Mouse (Mus musculus) midbrain, embryonic 12.5 days (tissue): ENCODE measurements around the gene Mab21l1. TPM values are rescaled to one million over a fixed set of nuclear protein-coding genes. Genes with fewer than 3 reads are reported as not detected.

Experiments
- ATAC-seq: fragments of 200-750 bp; cut with Nextera tagmentation; 2 replicates; pipeline ENCODE4 v1.8.0; 2017; ENCODE audit warnings: low read depth, moderate TSS enrichment, moderate library complexity; ENCODE audit not compliant: low FRiP score
- H3K27ac ChIP-seq: fragments of 300-500 bp; sonication (generic); replicated peaks from 2 replicates; pipeline ENCODE4 v1.5.1; 2016; ENCODE audit warnings: mild to moderate bottlenecking
- H3K27me3 ChIP-seq: fragments of 300-500 bp; sonication (generic); 2 replicates; pipeline ENCODE4 v1.6.1; 2016; ENCODE audit warnings: mild to moderate bottlenecking
- H3K36me3 ChIP-seq: fragments of 300-500 bp; sonication (generic); 2 replicates; pipeline ENCODE4 v1.6.1; 2016
- H3K4me1 ChIP-seq: fragments of 300-500 bp; sonication (generic); 2 replicates; pipeline ENCODE4 v1.6.1; 2016
- H3K4me2 ChIP-seq: fragments of 300-500 bp; sonication (generic); replicated peaks from 2 replicates; pipeline ENCODE4 v1.6.1; 2016; ENCODE audit warnings: mild to moderate bottlenecking, moderate library complexity
- H3K4me3 ChIP-seq: fragments of 300-500 bp; sonication (generic); 2 replicates; pipeline ENCODE4 v1.5.1; 2016; ENCODE audit warnings: mild to moderate bottlenecking
- H3K9ac ChIP-seq: fragments of 300-500 bp; sonication (generic); replicated peaks from 2 replicates; pipeline ENCODE4 v1.6.1; 2016; ENCODE audit warnings: mild to moderate bottlenecking, moderate library complexity
- H3K9me3 ChIP-seq: fragments of 300-500 bp; sonication (generic); 2 replicates; pipeline ENCODE4 v1.6.1; 2016; ENCODE audit warnings: mild to moderate bottlenecking
- WGBS: fragments of 180-500 bp; shearing (Covaris S2); methylation state at CpG from one replicate; pipeline ENCODE4 v1.1.7; 2016; 5-methylcytosine and 5-hydroxymethylcytosine counted together
- polyA plus RNA-seq: library from polyadenylated mRNA; unstranded; fragments of >200 nt; fragmentation: Nextera tagmentation; extraction: Ambion mirVana; gene quantifications from 2 replicates; pipeline ENCODE4 v1.2.1, GENCODE M21; 2016

Mab21l1 gene
- polyA plus RNA-seq, 1 experiment from 2014 or later = 164 TPM

GRCm38 (mm10) chr3:55819598-55819997, 37.3 kb downstream of the Mab21l1 start:
- ATAC-seq = no peak
- Histone ChIP-seq H3K4me2 (no peak overlapping the region), H3K4me3 (no peak overlapping the region), H3K27me3 (no peaks in the 10 kb centered on the region), H3K9ac (no peak overlapping the region), H3K9me3 (0 out of 2 replicates have a peak, but pooled peaks cover 3% of the 10 kb centered on the region), H3K36me3 (0 out of 2 replicates have a peak, but pooled peaks cover 3% of the 10 kb centered on the region), H3K27ac (no peak overlapping the region), H3K4me1 (no peaks in the 10 kb centered on the region)

- Histone ChIP-seq H3K9me3 (0 out of 2 replicates have a peak, but pooled peaks cover 3% of the 10 kb centered on the region), H3K27me3 (no peaks in the 10 kb centered on the region), H3K4me1 (peaks cover 3% of the 10 kb centered on the region; the same call in 1 of the 2 replicates), H3K4me3 (no peak overlapping the region), H3K9ac (no peak overlapping the region), H3K36me3 (no peaks in the 10 kb centered on the region), H3K4me2 (no peak overlapping the region), H3K27ac (no peak overlapping the region)
- 68% methylated on average over 3 of the region's 3 CpGs for WGBS
- ATAC-seq = no peak
These were observed 42.6 kb downstream of the Mab21l1 start for GRCm38 (mm10) chr3:55824864-55825263.

- H3K9me3 ChIP-seq = no peaks in the 10 kb centered on the region
- WGBS = 63% methylated on average over 10 of the region's 10 CpGs
- H3K4me2 ChIP-seq = no peak overlapping the region
- H3K4me3 ChIP-seq = no peak overlapping the region
- H3K27me3 ChIP-seq = no peaks in the 10 kb centered on the region
- H3K4me1 ChIP-seq = peaks cover 7% of the 10 kb centered on the region; the same call in 1 of the 2 replicates
- H3K9ac ChIP-seq = no peak overlapping the region
- no peaks in the 10 kb centered on the region for H3K36me3 ChIP-seq
- H3K27ac ChIP-seq = no peak overlapping the region
- no peak for ATAC-seq
These were observed 46.4 kb downstream of the Mab21l1 start for GRCm38 (mm10) chr3:55828481-55829256.

- ATAC-seq = no peak
- 57% methylated on average over 5 of the region's 5 CpGs for WGBS
These were observed 47.9 kb downstream of the Mab21l1 start for GRCm38 (mm10) chr3:55830226-55830625.

More at GRCm38 (mm10) chr3:55830226-55830625, 47.9 kb downstream of the Mab21l1 start:
- Histone ChIP-seq H3K27ac (no peak overlapping the region), H3K36me3 (no peaks in the 10 kb centered on the region), H3K27me3 (no peaks in the 10 kb centered on the region), H3K4me2 (no peak overlapping the region), H3K4me3 (no peak overlapping the region), H3K4me1 (peaks cover 7% of the 10 kb centered on the region; the same call in 1 of the 2 replicates), H3K9ac (no peak overlapping the region), H3K9me3 (no peaks in the 10 kb centered on the region)
